Mouse (Mus musculus) left cerebral cortex, postnatal 14 days (tissue): ENCODE measurements around the gene Pkmyt1. TPM values are rescaled to one million over a fixed set of nuclear protein-coding genes. Genes with fewer than 3 reads are reported as not detected.

Experiments used
- DNase-seq, 2 experiments: peaks; one replicate each; pipeline ENCODE4 v3.0.0; 2021 to 2022; ENCODE audit warnings: low spot score in 2 of 2, mixed read lengths in 1 of 2
- intact Hi-C: fragments of 180-260 bp; cut with DNase I; formaldehyde crosslinking; loops from one replicate; pipeline ENCODE4 v1.15.1; 2025
- total RNA-seq, 2 experiments: library from RNA; stranded (reverse); gene quantifications; 2 replicates each; pipeline ENCODE4 v1.2.3; 2021

Pkmyt1 gene
- total RNA-seq, 2 experiments from 2014 or later: 3.3 to 5.7 TPM

- intact Hi-C loops: no loop called here
- peak; percentile 76 to 79 for DNase-seq
Observed at GRCm38 (mm10) chr17:23706212-23706611, 19.9 kb upstream of the Pkmyt1 start.

GRCm38 (mm10) chr17:23717003-23717402, 9.1 kb upstream of the Pkmyt1 start:
- no peak for DNase-seq
- intact Hi-C loops: no loop called here

- no peak for DNase-seq
- intact Hi-C loops: no loop called here
Observed at GRCm38 (mm10) chr17:23719455-23719854, 6.7 kb upstream of the Pkmyt1 start.

- intact Hi-C loops: no loop called here
Observed at GRCm38 (mm10) chr17:23721886-23722285, 4.2 kb upstream of the Pkmyt1 start.

GRCm38 (mm10) chr17:23722376-23723125, 3.6 kb upstream of the Pkmyt1 start, which contains the start of gene 1520401A03Rik:
1520401A03Rik (minus strand) TSS chr17:23722783.
- DNase-seq: no peak
- intact Hi-C loops: no loop called here

More at GRCm38 (mm10) chr17:23721886-23722285, 4.2 kb upstream of the Pkmyt1 start:
- DNase-seq: no peak

- intact Hi-C loops: no loop called here
- no peak for DNase-seq
Observed at GRCm38 (mm10) chr17:23725477-23725876, 659 bp upstream of the Pkmyt1 start.

GRCm38 (mm10) chr17:23726758-23727142, 614 bp downstream of the Pkmyt1 start:
- DNase-seq: peak; percentile 60 to 72
- intact Hi-C loops: no loop called here

GRCm38 (mm10) chr17:23730441-23730840, 4.3 kb downstream of the Pkmyt1 start:
- no peak for DNase-seq
- intact Hi-C loops: no loop called here

- intact Hi-C loops: no loop called here
- DNase-seq: no peak
Observed at GRCm38 (mm10) chr17:23734341-23734740, 8.2 kb downstream of the Pkmyt1 start.

- intact Hi-C loops: no loop called here
- no peak for DNase-seq
Observed at GRCm38 (mm10) chr17:23737493-23738445, 11.6 kb downstream of the Pkmyt1 start.

GRCm38 (mm10) chr17:23738836-23739201, 12.7 kb downstream of the Pkmyt1 start:
- intact Hi-C loops: no loop called here
- no peak for DNase-seq

GRCm38 (mm10) chr17:23739202-23740135, 13.3 kb downstream of the Pkmyt1 start:
- intact Hi-C loops: no loop called here
- peak in 1 of 2 experiments; percentile 45 for DNase-seq

GRCm38 (mm10) chr17:23740136-23740584, 14.0 kb downstream of the Pkmyt1 start:
- peak; percentile 92 to 94 for DNase-seq
- intact Hi-C loops: no loop called here

- no peak for DNase-seq
- intact Hi-C loops: no loop called here
Observed at GRCm38 (mm10) chr17:23740598-23741021, 14.5 kb downstream of the Pkmyt1 start, which contains the start of gene Paqr4. Paqr4 (minus strand) TSS chr17:23740867.

GRCm38 (mm10) chr17:23741359-23742209, 15.4 kb downstream of the Pkmyt1 start:
- intact Hi-C loops: no loop called here
- DNase-seq: no peak

GRCm38 (mm10) chr17:23742210-23742793, 16.2 kb downstream of the Pkmyt1 start:
- intact Hi-C loops: no loop called here
- no peak for DNase-seq

GRCm38 (mm10) chr17:23742941-23743340, 16.8 kb downstream of the Pkmyt1 start:
- intact Hi-C loops: no loop called here
- DNase-seq: no peak

- intact Hi-C loops: no loop called here
- no peak for DNase-seq
Observed at GRCm38 (mm10) chr17:23744076-23744475, 17.9 kb downstream of the Pkmyt1 start.
